Mouse (Mus musculus): ENCODE results near the gene Arid3a. TPM values are rescaled to one million over a fixed set of nuclear protein-coding genes. Genes with fewer than 3 reads are reported as not detected.
"Not testable (repeated sequence)": the region's sequence is repeated elsewhere in the genome, so short reads cannot be mapped to it uniquely, and the experiment has no call there.

Arid3a gene
- 5.9 TPM for polyA plus RNA-seq (2021)

- DNase-seq (ENCODE audit: low read depth, low spot score): peak; percentile 59
- ATAC-seq: peak; percentile 46
- POLR2A ChIA-PET: interaction anchor here (1.4 to 2.2 kb wide), 5 partner anchors 13 to 31 kb away, joined by 5 to 10 read pairs (median 6); no protein-coding TSS in a partner anchor
- TF ChIP-seq CTCF (IDR thresholded peaks at IDR 0.05): no peak
- in situ Hi-C loops (cut with MboI; ENCODE audit: low pct_unique_long_range_greater_than_20kb): no loop called here
- H3K27me3 ChIP-seq: no peaks in the 10 kb centered on the region
- CTCF ChIA-PET: interaction anchor here (1.0 to 4.9 kb wide), 6 partner anchors 23 to 92 kb away, joined by 4 to 42 read pairs (median 9); partner anchors contain the start of gene Wdr18
Measured at GRCm38 (mm10) chr10:79926491-79927323, at the start of gene Arid3a. Gene Arid3a (plus strand): TSS chr10:79927043.

GRCm38 (mm10) chr10:79877174-79877573 is 49.7 kb upstream of the Arid3a start:
- CTCF ChIA-PET: no interaction called here
- in situ Hi-C loops (cut with MboI; ENCODE audit: low pct_unique_long_range_greater_than_20kb): no loop called here
- TF ChIP-seq CTCF (IDR thresholded peaks at IDR 0.05): no peak
- POLR2A ChIA-PET: no interaction called here
- no peaks in the 10 kb centered on the region for H3K27me3 ChIP-seq
- ATAC-seq (no peak), DNase-seq (ENCODE audit: low read depth, low spot score) (no peak)

GRCm38 (mm10) chr10:79877757-79878156 is 49.1 kb upstream of the Arid3a start:
- no peak for ATAC-seq
- ChIA-PET CTCF (no interaction called here), POLR2A (no interaction called here)
- DNase-seq (ENCODE audit: low read depth, low spot score): no peak
- TF ChIP-seq CTCF (IDR thresholded peaks at IDR 0.05): no peak
- in situ Hi-C loops (cut with MboI; ENCODE audit: low pct_unique_long_range_greater_than_20kb): no loop called here
- no peaks in the 10 kb centered on the region for H3K27me3 ChIP-seq

GRCm38 (mm10) chr10:79879527-79879926 is 47.3 kb upstream of the Arid3a start:
- in situ Hi-C loops (cut with MboI; ENCODE audit: low pct_unique_long_range_greater_than_20kb): no loop called here
- no peak for DNase-seq (ENCODE audit: low read depth, low spot score)
- no peak for TF ChIP-seq CTCF (IDR thresholded peaks at IDR 0.05)
- ChIA-PET POLR2A (interaction anchor here (0.5 to 1.1 kb wide), 2 partner anchors 14 to 71 kb away, joined by 3 to 5 read pairs; no protein-coding TSS in a partner anchor), CTCF (interaction anchor here (1.0 to 1.2 kb wide), 3 partner anchors 11 to 21 kb away, joined by 3 read pairs; partner anchors contain the start of gene Cfd)
- no peaks in the 10 kb centered on the region for H3K27me3 ChIP-seq
- no peak for ATAC-seq

GRCm38 (mm10) chr10:79880721-79881120 is 46.1 kb upstream of the Arid3a start:
- no peak for DNase-seq (ENCODE audit: low read depth, low spot score)
- in situ Hi-C loops (cut with MboI; ENCODE audit: low pct_unique_long_range_greater_than_20kb): loop anchor here (5.0 kb wide), 2 partner anchors 42 to 77 kb away; partner anchors contain the start of gene R3hdm4
- ChIA-PET CTCF (no interaction called here), POLR2A (interaction anchor here (0.8 kb wide), 1 partner anchor 10 kb away, joined by 4 read pairs; no protein-coding TSS in a partner anchor)
- TF ChIP-seq CTCF (IDR thresholded peaks at IDR 0.05): no peak
- ATAC-seq: no peak
- H3K27me3 ChIP-seq: no peaks in the 10 kb centered on the region

- DNase-seq (ENCODE audit: low read depth, low spot score) (no peak), ATAC-seq (no peak)
- in situ Hi-C loops (cut with MboI; ENCODE audit: low pct_unique_long_range_greater_than_20kb): loop anchor here (5.0 kb wide), 2 partner anchors 40 to 75 kb away; partner anchors contain the start of gene R3hdm4
- no peaks in the 10 kb centered on the region for H3K27me3 ChIP-seq
- CTCF ChIA-PET: no interaction called here
- TF ChIP-seq CTCF (IDR thresholded peaks at IDR 0.05): no peak
- POLR2A ChIA-PET: no interaction called here
Measured at GRCm38 (mm10) chr10:79881981-79882380, 44.9 kb upstream of the Arid3a start.

GRCm38 (mm10) chr10:79883297-79884084 is 43.4 kb upstream of the Arid3a start:
- in situ Hi-C loops (cut with MboI; ENCODE audit: low pct_unique_long_range_greater_than_20kb): loop anchor here (5.0 kb wide), 2 partner anchors 39 to 74 kb away; partner anchors contain the start of gene R3hdm4
- peak; percentile 29 for ATAC-seq
- H3K27me3 ChIP-seq: no peaks in the 10 kb centered on the region
- ChIA-PET POLR2A (interaction anchor here (1.1 kb wide), 1 partner anchor 28 kb away, joined by 3 read pairs; no protein-coding TSS in a partner anchor), CTCF (interaction anchor here (0.7 to 2.1 kb wide), 21 partner anchors 10 to 80 kb away, joined by 3 to 15 read pairs (median 4); partner anchors contain the start of genes Gm26602 and Med16)
- DNase-seq (ENCODE audit: low read depth, low spot score): no peak
- no peak for TF ChIP-seq CTCF (IDR thresholded peaks at IDR 0.05)

GRCm38 (mm10) chr10:79884446-79884845 is 42.4 kb upstream of the Arid3a start:
- ChIA-PET CTCF (interaction anchor here (0.8 to 2.1 kb wide), 11 partner anchors 11 to 79 kb away, joined by 3 to 15 read pairs (median 6); partner anchors contain the start of genes Gm26602 and Med16), POLR2A (no interaction called here)
- TF ChIP-seq CTCF (IDR thresholded peaks at IDR 0.05): no peak
- DNase-seq (ENCODE audit: low read depth, low spot score): no peak
- in situ Hi-C loops (cut with MboI; ENCODE audit: low pct_unique_long_range_greater_than_20kb): loop anchor here (5.0 kb wide), 2 partner anchors 38 to 73 kb away; partner anchors contain the start of gene R3hdm4
- no peak for ATAC-seq
- no peaks in the 10 kb centered on the region for H3K27me3 ChIP-seq

- DNase-seq (ENCODE audit: low read depth, low spot score); ATAC-seq; POLR2A ChIA-PET; H3K27me3 ChIP-seq: not testable (repeated sequence)
- in situ Hi-C loops (cut with MboI; ENCODE audit: low pct_unique_long_range_greater_than_20kb): loop anchor here (5.0 kb wide), 2 partner anchors 37 to 72 kb away; partner anchors contain the start of gene R3hdm4
- CTCF ChIA-PET: interaction anchor here (1.3 to 2.0 kb wide), 3 partner anchors 10 to 55 kb away, joined by 3 to 7 read pairs (median 6); no protein-coding TSS in a partner anchor
Measured at GRCm38 (mm10) chr10:79884938-79885337, 41.9 kb upstream of the Arid3a start.

- in situ Hi-C loops (cut with MboI; ENCODE audit: low pct_unique_long_range_greater_than_20kb): no loop called here
- ATAC-seq (no peak), DNase-seq (ENCODE audit: low read depth, low spot score) (no peak)
- no peaks in the 10 kb centered on the region for H3K27me3 ChIP-seq
- ChIA-PET CTCF (no interaction called here), POLR2A (no interaction called here)
- TF ChIP-seq CTCF (IDR thresholded peaks at IDR 0.05): no peak
Measured at GRCm38 (mm10) chr10:79886054-79886453, 40.8 kb upstream of the Arid3a start, which contains the start of gene Elane. Gene Elane (plus strand): TSS chr10:79886247.
